In genomic region chr12:5005338-5005737, GRCm38 (mm10) we compare ENCODE assay signal across 25 mouse cellular contexts.
DNase-seq lines count a peak whose midpoint lies in the region; ATAC-seq and TF ChIP-seq lines count a peak whose summit lies in the region.
"Had no signal": no experiment of that assay in that cellular context is flagged by ENCODE, and none has a peak within 500 bp of the region (broad histone marks: within the 10 kb centered on the region; RNA-seq: fewer than 3 reads in every experiment).

No protein-coding gene starts in this region.

- WGBS in forebrain, postnatal 0 days, result 39% methylated on average over 3 of the region's 3 CpGs
- WGBS in forebrain, embryonic 16.5 days, result 48% methylated on average over 3 of the region's 3 CpGs

- no peak for TF ChIP-seq CTCF in forebrain, postnatal 0 days (IDR thresholded peaks at IDR 0.05; ENCODE audit: low read depth)

- H3K9me3 ChIP-seq in forebrain, postnatal 0 days (ENCODE audit: low read length), result no peaks in the 10 kb centered on the region
- no peaks in the 10 kb centered on the region for H3K9me3 ChIP-seq in forebrain, embryonic 16.5 days (ENCODE audit: control insufficient read depth, low read length)
- no peaks in the 10 kb centered on the region for H3K9me3 ChIP-seq in ES-E14 (ENCODE audit: control insufficient read depth, insufficient read depth, low read depth, low read length)
- H3K9me3 ChIP-seq: embryonic facial prominence, embryonic 12.5 days; embryonic facial prominence, embryonic 15.5 days; forebrain, embryonic 13.5 days; hindbrain, embryonic 12.5 days; hindbrain, embryonic 15.5 days had no signal

- no peaks in the 10 kb centered on the region for H3K27me3 ChIP-seq in forebrain, postnatal 0 days (ENCODE audit: insufficient read depth, low read length)
- no peaks in the 10 kb centered on the region for H3K27me3 ChIP-seq in forebrain, embryonic 16.5 days (replicated peaks; ENCODE audit: control insufficient read depth, insufficient read depth, low read length)
- H3K27me3 ChIP-seq: embryonic facial prominence, embryonic 12.5 days; embryonic facial prominence, embryonic 15.5 days; forebrain, embryonic 13.5 days; hindbrain, embryonic 12.5 days; hindbrain, embryonic 15.5 days had no signal

- no peak overlapping the region for H3K27ac ChIP-seq in forebrain, postnatal 0 days (ENCODE audit: low read depth, low read length)
- H3K27ac ChIP-seq in forebrain, embryonic 16.5 days (ENCODE audit: low read length), result no peak overlapping the region
- peak overlapping the region; percentile 62; the same call in 1 of the 2 replicates for H3K27ac ChIP-seq in ES-E14 (ENCODE audit: insufficient read depth, low read depth, low read length, poor library complexity, severe bottlenecking)
- H3K27ac ChIP-seq: embryonic facial prominence, embryonic 12.5 days; embryonic facial prominence, embryonic 15.5 days; heart, adult 2 months; hindbrain, embryonic 12.5 days; hindbrain, embryonic 15.5 days had no signal

- no peak overlapping the region for H3K4me2 ChIP-seq in forebrain, postnatal 0 days (ENCODE audit: low read depth)
- H3K4me2 ChIP-seq in forebrain, embryonic 16.5 days (ENCODE audit: low read length), result no peak overlapping the region
- H3K4me2 ChIP-seq: embryonic facial prominence, embryonic 12.5 days; embryonic facial prominence, embryonic 15.5 days; forebrain, embryonic 13.5 days; heart, embryonic 11.5 days; hindbrain, embryonic 12.5 days; hindbrain, embryonic 15.5 days had no signal

- DNase-seq in forebrain, postnatal 0 days, result peak; percentile 24
- peak; percentile 21 for DNase-seq in layer of hippocampus, adult 9-11 months
- no peak for DNase-seq in layer of hippocampus, postnatal 14 days (ENCODE audit: low spot score in 2 of 2)
- DNase-seq in ES-E14 (ENCODE audit: low read depth, low spot score), result no peak
- DNase-seq in brain, adult 2 months (ENCODE audit: low read depth, low spot score), result peak; percentile 68
- no peak for DNase-seq in heart, adult 8-10 months (ENCODE audit: low spot score)
- DNase-seq: adrenal gland, adult 8-10 months; adrenal gland, postnatal 25 days; cerebellum, adult 11 months; cerebellum, adult 2 months; cerebellum, adult 9-11 months; cerebellum, postnatal 25 days; gastrocnemius, postnatal 10 days; gastrocnemius, postnatal 36 days; heart, adult 2 months had no signal

- peak; percentile 88 for ATAC-seq in forebrain, postnatal 0 days
- ATAC-seq in forebrain, embryonic 16.5 days, result no peak
- ATAC-seq in megakaryocyte-erythroid progenitor cell, adult 5-6 weeks (replicated peaks; ENCODE audit: low FRiP score, low TSS enrichment, poor library complexity, severe bottlenecking), result no peak
- ATAC-seq: activated CD4-positive, CD25-positive, alpha-beta regulatory T cell, adult 4 months; CD4-positive, CD25-positive, alpha-beta regulatory T cell, adult 4 months; forebrain, embryonic 13.5 days had no signal

- in situ Hi-C loops in ES-E14 (cut with MboI; ENCODE audit: low sequenced_read_pairs in 2 of 2, unreplicated experiment in 2 of 2), result no loop called here

- H3K36me3 ChIP-seq in forebrain, postnatal 0 days (ENCODE audit: insufficient read depth), result no peaks in the 10 kb centered on the region
- H3K36me3 ChIP-seq in forebrain, embryonic 16.5 days (ENCODE audit: control insufficient read depth, insufficient read depth), result no peaks in the 10 kb centered on the region
- H3K36me3 ChIP-seq in ES-E14 (ENCODE audit: control insufficient read depth, insufficient read depth, low read length, poor library complexity, severe bottlenecking), result peaks cover 2% of the 10 kb centered on the region; the same call in 1 of the 2 replicates
- H3K36me3 ChIP-seq: embryonic facial prominence, embryonic 12.5 days had no signal

- no peak overlapping the region for H3K4me3 ChIP-seq in forebrain, postnatal 0 days (ENCODE audit: low read depth, low read length)
- H3K4me3 ChIP-seq in forebrain, embryonic 16.5 days (replicated peaks; ENCODE audit: low read length), result no peak overlapping the region
- H3K4me3 ChIP-seq in ES-E14 (ENCODE audit: insufficient read depth in 1 of 2, low read depth in 1 of 2, low read length in 2 of 2, poor library complexity in 1 of 2, severe bottlenecking in 1 of 2), result no peak overlapping the region
- H3K4me3 ChIP-seq: embryonic facial prominence, embryonic 12.5 days; embryonic facial prominence, embryonic 15.5 days; forebrain, embryonic 13.5 days; heart, adult 2 months; hindbrain, embryonic 12.5 days; hindbrain, embryonic 15.5 days had no signal

- H3K9ac ChIP-seq in forebrain, postnatal 0 days, result no peak overlapping the region
- H3K9ac ChIP-seq in forebrain, embryonic 16.5 days (replicated peaks; ENCODE audit: low read depth, low read length), result no peak overlapping the region
- H3K9ac ChIP-seq in ES-E14 (ENCODE audit: insufficient read depth, low read depth, low read length, poor library complexity, severe bottlenecking), result no peak overlapping the region
- H3K9ac ChIP-seq: embryonic facial prominence, embryonic 12.5 days; embryonic facial prominence, embryonic 15.5 days; forebrain, embryonic 13.5 days; hindbrain, embryonic 12.5 days; hindbrain, embryonic 15.5 days had no signal

- H3K4me1 ChIP-seq in forebrain, postnatal 0 days (ENCODE audit: insufficient read depth), result no peaks in the 10 kb centered on the region
- no peaks in the 10 kb centered on the region; the same call in 1 of the 2 replicates for H3K4me1 ChIP-seq in forebrain, embryonic 16.5 days (replicated peaks; ENCODE audit: control insufficient read depth, insufficient read depth, low read length)
- peaks cover 1 to 6% of the 10 kb centered on the region in 2 experiments; a peak in 2 of 4 replicates for H3K4me1 ChIP-seq in ES-E14 (ENCODE audit: control insufficient read depth in 2 of 2, insufficient read depth in 2 of 2, low read length in 2 of 2, poor library complexity in 1 of 2)
- H3K4me1 ChIP-seq: embryonic facial prominence, embryonic 12.5 days; embryonic facial prominence, embryonic 15.5 days; forebrain, embryonic 13.5 days; hindbrain, embryonic 12.5 days; hindbrain, embryonic 15.5 days had no signal

TF ChIP-seq in ES-E14, 5 proteins besides CTCF, POLR2A, EP300 and RAD21:
- TF ChIP-seq ZC3H11A (IDR thresholded peaks at IDR 0.05; ENCODE audit: borderline replicate concordance, low read depth, low read length) (no peak), CHD2 (IDR thresholded peaks at IDR 0.05; ENCODE audit: low read depth, low read length) (no peak), ZNF384 (IDR thresholded peaks at IDR 0.05; ENCODE audit: low read depth, low read length) (no peak), HCFC1 (IDR thresholded peaks at IDR 0.05; ENCODE audit: borderline replicate concordance, insufficient read depth, low read length) (no peak), MAFK (IDR thresholded peaks at IDR 0.05; ENCODE audit: insufficient read depth, low read depth, low read length) (no peak)

Comparison
In these comparisons a context has a peak if more than half of its experiments do, and no peak if none do; other contexts are left out.
1. DNase-seq: peak in forebrain, postnatal 0 days (single experiment), layer of hippocampus, adult 9-11 months (single experiment) and brain, adult 2 months (single experiment); none in layer of hippocampus, postnatal 14 days (0 of 2), ES-E14 (single experiment) and heart, adult 8-10 months (single experiment).